Mouse (Mus musculus) A20 (cell line): Measurements from ENCODE around the gene Lrrc49.

Experiments
- DNase-seq: peaks from one replicate; pipeline ENCODE4 v3.0.0-alpha.2; 2011; ENCODE audit warnings: low read depth, low spot score

Gene Lrrc49

GRCm38 (mm10) chr9:60674780-60675179, 13.2 kb downstream of the Lrrc49 start:
- peak; percentile 30 for DNase-seq

GRCm38 (mm10) chr9:60672568-60672967, 15.4 kb downstream of the Lrrc49 start:
- no peak for DNase-seq

- no peak for DNase-seq
Observed at GRCm38 (mm10) chr9:60668886-60669285, 19.1 kb downstream of the Lrrc49 start.

- DNase-seq = no peak
Observed at GRCm38 (mm10) chr9:60665535-60665934, 22.4 kb downstream of the Lrrc49 start.

GRCm38 (mm10) chr9:60664866-60665265, 23.1 kb downstream of the Lrrc49 start:
- DNase-seq = no peak

GRCm38 (mm10) chr9:60664385-60664784, 23.6 kb downstream of the Lrrc49 start:
- DNase-seq = no peak

- DNase-seq = no peak
Observed at GRCm38 (mm10) chr9:60662936-60663335, 25.0 kb downstream of the Lrrc49 start.

- no peak for DNase-seq
Observed at GRCm38 (mm10) chr9:60653582-60653981, 34.4 kb downstream of the Lrrc49 start.

GRCm38 (mm10) chr9:60653137-60653536, 34.8 kb downstream of the Lrrc49 start:
- no peak for DNase-seq

- DNase-seq = no peak
Observed at GRCm38 (mm10) chr9:60650277-60650676, 37.7 kb downstream of the Lrrc49 start.

- no peak for DNase-seq
Observed at GRCm38 (mm10) chr9:60648981-60649975, 38.7 kb downstream of the Lrrc49 start.

GRCm38 (mm10) chr9:60633601-60634000, 54.4 kb downstream of the Lrrc49 start:
- no peak for DNase-seq

- DNase-seq = no peak
Observed at GRCm38 (mm10) chr9:60626311-60626791, 61.6 kb downstream of the Lrrc49 start.

GRCm38 (mm10) chr9:60625895-60626294, 62.1 kb downstream of the Lrrc49 start:
- DNase-seq = no peak

GRCm38 (mm10) chr9:60616946-60617345, 71.0 kb downstream of the Lrrc49 start:
- no peak for DNase-seq

- peak; percentile 49 for DNase-seq
Observed at GRCm38 (mm10) chr9:60616359-60616758, 71.6 kb downstream of the Lrrc49 start.

GRCm38 (mm10) chr9:60612260-60612659, 75.7 kb downstream of the Lrrc49 start:
- DNase-seq = no peak

- no peak for DNase-seq
Observed at GRCm38 (mm10) chr9:60610194-60610593, 77.8 kb downstream of the Lrrc49 start.

GRCm38 (mm10) chr9:60608857-60609256, 79.1 kb downstream of the Lrrc49 start:
- DNase-seq = no peak

GRCm38 (mm10) chr9:60608086-60608485, 79.9 kb downstream of the Lrrc49 start:
- DNase-seq = no peak

- DNase-seq = no peak
Observed at GRCm38 (mm10) chr9:60604971-60605370, 83.0 kb downstream of the Lrrc49 start.

GRCm38 (mm10) chr9:60601936-60602335, 86.0 kb downstream of the Lrrc49 start:
- DNase-seq = peak; percentile 84

- peak; percentile 48 for DNase-seq
Observed at GRCm38 (mm10) chr9:60600273-60600672, 87.7 kb downstream of the Lrrc49 start.
